Mouse (Mus musculus): Measurements from ENCODE around the gene Mrpl32. TPM values are rescaled to one million over a fixed set of nuclear protein-coding genes. Genes with fewer than 3 reads are reported as not detected.

The Mrpl32 gene
- polyA plus RNA-seq, 1 experiment from 2014 or later: 96.0 TPM

Other genes with a start within 250 kb of the Mrpl32 start
- gene Hecw1, start 89.9 kb downstream of the Mrpl32 start, polyA plus RNA-seq (2015; fragmentation: Nextera tagmentation; extraction: Ambion mirVana): 37.9 and 38.9 TPM in 2 replicates
- 165 and 168 TPM in 2 replicates for gene Psma2, start 75 bp upstream of the Mrpl32 start, polyA plus RNA-seq (2015; fragmentation: Nextera tagmentation; extraction: Ambion mirVana)
- gene AW209491, start 17.0 kb upstream of the Mrpl32 start, polyA plus RNA-seq (2015; fragmentation: Nextera tagmentation; extraction: Ambion mirVana): 45.1 and 45.2 TPM in 2 replicates